Mouse (Mus musculus) thymus, postnatal 4 days (tissue): ENCODE results near the gene Khdc1c.
"Not testable (repeated sequence)": the region's sequence is repeated elsewhere in the genome, so short reads cannot be mapped to it uniquely, and the experiment has no call there.

Source experiments
- DNase-seq: peaks from one replicate; pipeline ENCODE4 v3.0.0; 2021

Khdc1c gene

DNA sequence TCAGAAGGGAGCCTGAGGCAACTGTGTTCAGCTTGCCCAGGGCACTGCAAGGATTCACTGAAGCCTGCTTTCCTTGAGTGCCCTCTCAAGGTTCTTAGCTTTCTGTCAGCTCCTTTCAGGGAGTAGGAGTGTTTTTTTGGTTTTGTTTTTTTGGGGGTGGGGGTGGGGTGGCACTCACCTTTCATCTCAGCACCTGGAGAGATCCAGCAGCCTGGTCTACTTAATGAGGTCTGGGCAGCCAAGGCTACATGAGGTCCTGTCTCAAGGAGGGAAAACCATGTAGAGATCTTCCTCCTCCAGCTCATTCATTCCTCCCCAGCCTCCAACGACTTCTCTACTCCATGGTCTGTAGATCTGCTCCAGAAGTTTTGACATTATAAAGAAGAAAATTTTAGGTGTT lies at the start of gene Khdc1c:
TSS of gene Khdc1c (plus strand) at position 301 of the 400 bp plus-strand sequence.
- DNase-seq: not testable (repeated sequence)

DNA sequence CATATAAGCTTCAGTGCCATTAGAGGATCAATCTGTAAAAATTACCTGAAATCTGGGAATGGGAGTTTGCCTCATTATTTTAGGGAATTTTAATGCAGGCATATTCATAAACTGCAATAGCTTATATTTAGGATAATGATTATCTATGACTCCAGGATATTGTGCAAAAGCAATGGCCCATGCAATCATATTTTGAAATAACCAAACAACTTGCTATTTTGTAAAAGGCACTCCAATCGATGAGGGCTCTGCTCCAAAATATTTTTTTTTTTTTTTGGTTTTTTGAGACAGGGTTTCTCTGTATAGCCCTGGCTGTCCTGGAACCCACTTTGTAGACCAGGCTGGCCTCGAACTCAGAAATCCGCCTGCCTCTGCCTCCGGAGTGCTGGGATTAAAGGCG lies 47.9 kb upstream of the Khdc1c start:
- DNase-seq: not testable (repeated sequence)

DNA sequence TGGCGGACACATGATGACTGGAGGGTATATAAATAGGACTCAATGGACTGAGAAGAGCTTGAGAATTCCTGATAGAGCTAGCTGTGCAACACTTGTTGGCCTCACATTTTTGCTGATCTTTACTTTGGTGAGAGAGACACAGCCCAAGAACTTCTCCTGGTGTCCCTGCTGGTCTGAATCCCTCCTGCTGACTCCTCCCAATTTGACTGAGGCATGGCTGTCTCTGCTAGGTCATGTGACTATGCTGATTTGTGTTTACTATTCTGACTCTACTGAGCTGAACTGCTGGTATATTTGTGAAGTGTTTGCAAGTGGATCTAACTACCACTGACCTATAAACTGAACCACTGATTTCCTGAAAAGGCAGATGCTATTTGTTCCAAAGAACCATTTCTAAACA lies 46.5 kb upstream of the Khdc1c start:
- DNase-seq: no peak

DNA sequence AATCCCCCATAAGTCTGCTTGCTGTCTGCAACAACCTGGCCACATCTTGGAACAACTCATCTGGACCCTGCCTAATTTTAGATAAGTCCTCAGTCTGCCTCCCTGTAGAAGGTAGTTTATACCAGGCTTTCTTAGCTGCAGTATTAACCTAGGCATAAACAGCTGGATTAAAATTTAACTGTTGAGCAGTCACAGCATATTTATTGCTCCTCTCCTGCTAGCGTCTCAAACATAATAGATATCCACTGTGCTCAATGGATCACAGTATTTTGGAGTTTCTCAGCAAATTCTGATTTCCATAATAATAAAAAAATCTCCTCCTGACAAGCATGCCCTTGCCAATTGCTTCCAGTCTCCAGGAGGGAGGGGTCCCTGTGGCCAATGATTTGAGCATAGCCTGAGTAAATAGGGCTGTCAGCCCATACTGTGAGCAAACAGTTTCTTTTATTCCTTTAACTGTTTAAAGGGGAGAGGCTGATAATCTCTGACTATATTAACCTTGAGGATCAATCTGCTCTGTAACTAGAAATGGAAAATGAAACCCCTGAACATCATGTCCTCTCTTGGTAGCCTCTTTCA lies 44.0 kb upstream of the Khdc1c start:
- no peak for DNase-seq

DNA sequence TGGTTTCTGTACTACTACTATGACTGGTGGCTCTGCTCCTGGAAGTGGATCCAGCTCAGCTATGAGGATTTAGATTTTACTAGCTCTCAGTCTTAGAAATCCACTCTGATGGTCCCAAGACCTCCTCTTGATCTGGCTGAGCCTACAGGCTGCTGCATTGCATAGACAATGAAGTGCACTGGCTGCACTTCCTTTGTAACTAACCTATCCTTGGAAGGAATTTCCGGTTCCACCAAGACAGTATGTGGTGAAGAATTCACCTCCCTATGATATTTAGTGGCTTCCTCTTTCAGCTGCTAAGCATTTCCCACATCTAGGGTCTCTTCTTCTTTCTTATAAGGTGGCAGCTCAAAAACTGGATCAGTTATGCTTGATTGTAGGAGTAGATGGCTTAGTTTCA lies 43.5 kb upstream of the Khdc1c start:
- DNase-seq: no peak

DNA sequence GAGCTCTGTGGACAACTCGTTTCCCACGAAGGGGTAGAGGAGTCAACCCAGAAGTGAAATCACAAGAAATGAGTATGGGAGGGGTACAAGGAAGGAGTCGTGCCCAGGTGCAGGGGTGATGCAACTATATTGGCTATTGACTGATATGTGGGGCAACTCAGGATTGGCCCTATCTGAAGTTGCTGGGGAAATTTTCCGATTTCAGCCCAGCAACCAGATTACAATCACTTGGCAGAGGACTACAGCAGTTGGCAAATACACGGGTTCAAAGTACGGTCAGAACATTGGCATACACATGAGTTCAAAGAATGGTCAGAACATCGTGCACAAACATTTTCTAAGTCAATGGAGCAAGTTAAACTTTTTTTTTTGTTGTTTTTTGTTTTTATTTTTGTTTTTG lies 41.4 kb upstream of the Khdc1c start:
- no peak for DNase-seq

DNA sequence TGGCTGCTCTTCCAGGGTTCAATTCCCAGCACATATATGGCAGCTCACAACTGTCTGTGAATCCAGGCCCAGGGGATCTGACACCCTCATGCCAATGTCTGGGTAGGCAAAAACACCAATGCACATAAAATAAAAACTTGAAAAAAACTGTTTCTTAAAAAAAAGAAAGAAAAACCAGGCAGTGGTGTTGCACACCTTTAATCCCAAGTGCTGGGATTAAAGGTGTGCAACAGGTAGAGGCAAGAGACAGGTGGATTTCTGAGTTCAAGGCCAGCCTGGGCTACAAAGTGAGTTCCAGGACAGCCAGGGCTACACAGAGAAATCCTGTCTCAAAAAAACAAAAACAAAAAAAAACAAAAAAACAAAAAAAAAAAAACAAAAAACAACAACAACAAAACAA lies 37.0 kb upstream of the Khdc1c start:
- not testable (repeated sequence) for DNase-seq

DNA sequence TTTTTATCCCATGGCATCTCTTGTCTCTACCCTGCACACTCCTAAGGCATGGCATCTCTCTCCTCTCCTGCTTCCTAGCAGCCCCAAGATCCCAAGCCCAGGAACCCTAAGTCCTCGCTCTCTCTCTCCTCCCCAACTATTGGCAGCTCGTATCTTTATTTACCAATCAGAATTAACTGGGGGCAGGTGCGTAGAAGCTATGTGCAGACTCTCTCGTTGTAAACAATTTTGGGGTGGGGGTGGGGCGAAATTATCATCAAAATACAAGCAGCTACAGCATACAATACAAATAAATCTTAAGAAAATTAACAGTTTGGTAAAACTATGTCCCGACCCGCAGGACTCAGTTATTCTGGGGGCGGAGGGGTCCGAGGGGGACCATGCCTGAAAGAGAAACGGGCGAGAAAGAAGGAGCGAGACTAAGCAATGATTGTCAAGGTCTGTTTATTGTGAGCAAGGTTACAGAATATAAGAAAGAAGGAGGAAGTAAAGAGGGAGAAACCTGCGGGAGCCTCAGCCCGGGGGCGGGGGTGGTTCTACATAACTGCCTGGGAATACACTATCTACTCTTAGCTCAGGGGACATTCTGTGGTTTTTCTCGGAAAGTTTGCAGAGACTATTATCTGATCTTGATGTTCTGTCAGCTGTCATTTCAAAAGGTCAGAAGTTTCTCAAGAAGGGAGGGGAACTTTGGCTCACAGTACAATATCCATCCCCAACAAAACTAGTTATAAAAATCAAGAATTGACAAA lies 34.7 kb upstream of the Khdc1c start:
- DNase-seq: peak; percentile 57

DNA sequence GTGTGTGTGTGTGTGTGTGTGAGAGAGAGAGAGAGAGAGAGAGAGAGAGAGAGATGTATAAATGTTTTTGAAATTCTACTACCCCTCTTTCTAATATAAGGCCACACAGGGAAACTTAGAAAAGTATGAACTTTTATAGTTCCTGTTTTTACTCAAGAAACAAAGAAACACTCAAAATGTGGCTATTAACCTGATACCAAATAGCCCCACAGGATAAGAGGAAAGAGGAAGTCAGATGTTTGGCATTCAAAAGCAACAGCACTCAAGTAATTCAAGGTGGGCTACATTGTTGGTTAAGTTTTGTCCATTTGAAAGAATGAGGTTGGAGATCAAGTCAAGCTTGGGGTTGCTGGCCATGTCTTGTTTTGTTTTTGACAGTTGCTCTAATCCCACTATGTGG lies 32.3 kb upstream of the Khdc1c start:
- DNase-seq: no peak

DNA sequence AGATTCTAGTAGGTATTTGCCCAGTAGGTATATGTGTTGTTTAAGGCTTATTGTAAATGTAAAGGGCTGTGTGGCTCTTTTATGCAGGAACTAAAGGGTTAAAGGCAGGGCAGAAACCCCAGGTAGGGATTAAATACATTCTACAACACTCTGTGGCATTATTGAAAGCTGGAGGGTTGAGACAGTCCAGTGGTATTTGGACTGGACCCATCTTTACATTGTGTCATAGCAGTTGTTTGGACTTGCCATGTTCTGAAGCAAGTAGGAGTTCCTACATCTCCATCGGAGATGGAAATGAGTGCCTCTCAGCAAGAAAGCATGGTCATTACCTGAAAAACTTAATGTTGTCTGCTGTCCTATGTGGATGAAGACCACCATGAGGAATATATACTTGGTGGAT lies 27.4 kb upstream of the Khdc1c start:
- DNase-seq: no peak

DNA sequence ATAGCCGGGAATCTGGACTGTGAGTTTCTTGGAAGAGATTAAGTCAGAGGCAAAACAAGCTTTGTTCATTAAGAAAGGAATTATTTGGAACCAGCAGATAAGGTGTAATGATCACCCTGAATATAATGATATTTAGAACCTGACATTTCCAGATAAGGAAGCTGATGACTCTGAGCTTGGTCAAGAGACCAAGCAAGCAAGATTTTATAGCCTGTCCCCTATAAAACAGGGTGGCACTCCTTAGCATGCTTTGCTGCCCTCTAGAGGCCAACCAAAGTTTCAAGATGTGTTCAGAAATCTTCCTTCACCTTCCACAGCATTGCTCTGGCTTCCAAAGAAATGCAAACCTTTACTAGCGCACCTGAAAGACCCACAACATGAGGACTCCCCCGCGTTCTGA lies 23.9 kb upstream of the Khdc1c start:
- DNase-seq: peak; percentile 69

DNA sequence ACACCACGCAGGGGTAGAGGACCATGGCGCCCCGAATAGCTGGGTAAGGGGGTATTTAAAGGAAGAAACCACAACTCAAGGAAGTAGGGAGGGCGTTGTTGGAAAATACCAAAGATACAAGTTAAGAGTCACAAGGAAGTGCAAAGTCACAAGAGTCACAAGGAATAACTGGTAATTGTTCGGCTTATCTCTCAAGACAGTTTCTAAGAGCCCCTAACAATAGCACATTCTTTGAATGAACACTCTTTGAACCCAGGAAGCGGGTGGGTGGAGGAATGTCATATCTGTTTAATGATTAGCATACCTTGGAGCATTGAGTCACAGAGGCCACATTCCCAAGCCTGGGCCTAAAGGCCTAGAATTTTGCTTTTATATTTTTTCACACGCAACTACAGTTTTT lies 23.4 kb upstream of the Khdc1c start:
- not testable (repeated sequence) for DNase-seq

DNA sequence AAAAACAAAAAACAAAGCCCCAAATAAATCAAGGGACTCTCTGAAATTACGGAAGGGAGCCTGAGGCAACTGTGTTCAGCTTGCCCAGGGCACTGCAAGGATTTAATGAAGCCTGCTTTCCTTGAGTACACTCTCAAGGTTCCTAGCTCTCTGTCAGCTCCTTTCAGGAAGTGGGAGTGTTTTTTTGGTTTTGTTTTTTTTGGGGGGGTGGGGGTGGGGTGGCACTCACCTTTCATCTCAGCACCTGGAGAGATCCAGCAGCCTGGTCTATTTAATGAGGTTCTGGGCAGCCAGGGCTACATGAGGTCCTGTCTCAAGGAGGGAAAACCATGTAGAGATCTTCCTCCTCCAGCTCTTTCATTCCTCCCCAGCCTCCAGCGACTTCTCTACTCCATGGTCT lies 18.8 kb upstream of the Khdc1c start, which contains the start of gene Khdc1a:
TSS of gene Khdc1a (plus strand) at position 301 of the 400 bp plus-strand sequence.
- no peak for DNase-seq

DNA sequence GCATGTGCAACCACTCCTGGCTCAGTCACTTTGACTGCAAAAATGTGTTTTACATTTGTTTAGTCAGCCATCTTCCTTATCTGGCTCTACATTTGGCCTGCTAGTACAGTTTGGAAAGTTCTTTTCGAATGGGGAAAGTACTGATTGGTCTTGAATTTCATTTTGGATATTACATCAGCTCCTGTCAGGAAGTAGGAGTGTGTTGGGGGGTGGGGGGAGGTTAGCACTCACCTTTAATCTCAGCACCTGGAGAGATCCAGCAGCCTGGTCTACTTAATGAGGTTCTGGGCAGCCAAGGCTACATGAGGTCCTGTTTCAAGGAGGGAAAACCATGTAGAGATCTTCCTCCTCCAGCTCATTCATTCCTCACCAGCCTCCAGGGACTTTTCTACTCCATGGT lies 15.1 kb downstream of the Khdc1c start, which contains the start of gene Khdc1b:
TSS of gene Khdc1b (plus strand) at position 301 of the 400 bp plus-strand sequence.
- no peak for DNase-seq

DNA sequence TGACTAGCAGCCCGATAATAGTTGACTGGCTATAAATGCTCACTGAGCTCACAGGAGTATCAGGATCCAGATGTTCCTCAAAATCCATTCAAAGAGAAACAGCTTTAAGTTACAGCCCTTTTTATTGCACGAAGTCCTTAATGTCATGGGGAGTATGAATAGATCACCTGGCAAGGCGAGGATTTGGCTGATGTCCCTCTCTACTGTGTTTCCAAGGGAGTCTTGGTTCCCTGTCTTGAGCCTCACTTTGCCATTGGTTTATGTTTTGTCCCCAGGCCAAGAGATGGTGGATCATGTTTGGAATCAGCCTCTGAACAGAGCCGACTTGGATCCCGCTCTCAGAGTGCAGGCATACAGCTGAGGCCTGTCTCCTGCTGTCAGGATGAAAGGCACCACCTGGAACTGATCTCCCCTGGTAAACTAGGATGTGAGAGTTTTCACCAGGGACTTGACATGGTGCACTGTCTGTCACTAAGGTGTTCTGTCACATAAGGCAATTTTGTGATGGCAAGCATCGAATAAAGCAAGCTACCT lies 23.1 kb downstream of the Khdc1c start:
- no peak for DNase-seq

DNA sequence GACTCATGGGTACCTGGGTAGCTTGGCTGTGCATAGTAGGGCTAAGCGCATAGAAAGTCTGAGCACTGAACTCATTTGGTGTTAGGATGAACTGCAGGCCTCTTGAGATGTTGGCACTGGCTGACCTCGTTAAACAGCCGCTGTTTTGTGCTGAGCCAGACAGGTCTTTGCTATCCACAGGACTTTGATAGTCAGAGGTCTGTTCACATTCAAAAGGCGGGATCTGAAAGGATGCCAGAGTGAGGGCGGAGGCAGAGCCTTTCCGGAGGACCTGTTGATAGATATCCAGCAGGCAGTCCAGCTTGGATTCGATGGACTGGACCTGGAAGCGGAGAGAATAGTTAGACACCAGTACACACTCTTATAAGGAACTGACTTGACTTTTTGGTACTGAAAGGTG lies 34.7 kb downstream of the Khdc1c start:
- no peak for DNase-seq

DNA sequence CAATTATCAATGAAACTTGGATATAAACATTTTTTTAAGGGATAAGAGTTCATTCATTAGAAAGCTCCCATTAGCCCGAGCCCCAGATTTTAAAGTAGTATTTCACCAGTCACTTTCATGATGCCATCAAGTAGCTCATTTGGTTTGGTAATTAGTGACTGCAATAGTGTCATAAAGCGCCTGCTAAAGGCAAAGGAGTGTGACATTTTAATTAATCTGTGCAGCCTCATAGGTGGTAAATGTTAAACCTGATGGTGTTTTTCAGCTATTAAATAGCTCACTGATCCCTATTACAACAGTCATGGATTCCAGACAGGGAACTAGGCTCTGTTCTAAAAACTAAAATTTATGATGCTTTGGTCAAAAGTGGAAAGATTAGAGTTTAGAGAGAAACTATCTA lies 39.1 kb downstream of the Khdc1c start:
- DNase-seq: no peak

DNA sequence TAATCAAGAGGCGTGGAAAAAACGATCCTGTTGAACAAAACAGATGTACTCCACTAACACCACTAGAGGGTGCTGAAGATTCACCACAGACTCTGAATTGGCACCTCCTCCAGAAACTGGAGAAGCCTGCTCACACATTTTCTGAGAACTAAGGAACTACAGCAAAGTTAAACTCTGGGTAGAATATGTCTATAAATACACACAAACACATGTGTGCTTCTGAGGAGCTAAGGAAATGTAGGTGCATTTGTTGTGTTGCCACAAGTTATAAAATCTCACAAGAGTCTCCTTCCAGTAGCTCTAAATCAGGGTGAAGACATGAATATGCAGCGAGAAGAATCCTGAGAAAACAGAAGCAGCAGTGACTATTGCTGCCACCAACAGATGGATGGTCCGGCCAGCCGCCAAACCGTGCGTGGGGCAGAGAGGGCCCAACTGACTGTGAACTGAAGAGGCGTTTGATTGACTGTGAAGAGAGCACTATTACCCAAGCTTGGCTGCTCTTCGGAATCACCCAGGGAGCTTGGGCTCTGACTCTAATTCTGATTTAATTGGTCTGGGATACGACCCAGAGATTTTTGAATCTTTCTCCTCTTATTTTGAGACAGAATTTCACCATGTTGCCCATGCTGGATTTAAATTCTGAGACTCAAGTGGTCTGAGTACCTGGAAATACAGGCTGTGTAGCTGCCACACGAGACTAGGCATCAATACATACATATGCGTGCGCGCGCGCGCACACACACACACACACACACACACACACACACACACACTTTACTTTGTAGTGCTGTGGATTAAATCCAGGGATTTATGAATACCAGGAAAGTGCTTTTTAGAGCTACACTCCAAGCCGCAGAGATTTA lies 43.4 kb downstream of the Khdc1c start:
- DNase-seq: peak; percentile 28

DNA sequence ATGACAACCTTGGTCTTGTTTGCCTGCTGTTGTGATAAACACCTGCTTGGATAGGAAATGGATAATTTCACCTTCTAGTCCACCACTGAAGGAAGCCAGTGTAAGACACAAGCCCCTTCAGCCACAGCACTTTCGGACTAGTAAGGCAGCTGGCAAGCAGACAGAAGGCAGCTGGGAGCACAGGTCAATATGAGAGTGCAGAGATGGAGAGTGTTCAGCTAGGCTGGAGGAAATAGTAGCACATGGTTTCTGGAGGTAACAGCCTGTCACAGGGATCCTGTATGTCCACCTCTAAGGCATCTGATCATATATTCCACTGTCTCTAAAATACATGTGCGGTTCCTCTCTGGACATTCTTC lies 44.0 kb downstream of the Khdc1c start:
- DNase-seq: no peak

DNA sequence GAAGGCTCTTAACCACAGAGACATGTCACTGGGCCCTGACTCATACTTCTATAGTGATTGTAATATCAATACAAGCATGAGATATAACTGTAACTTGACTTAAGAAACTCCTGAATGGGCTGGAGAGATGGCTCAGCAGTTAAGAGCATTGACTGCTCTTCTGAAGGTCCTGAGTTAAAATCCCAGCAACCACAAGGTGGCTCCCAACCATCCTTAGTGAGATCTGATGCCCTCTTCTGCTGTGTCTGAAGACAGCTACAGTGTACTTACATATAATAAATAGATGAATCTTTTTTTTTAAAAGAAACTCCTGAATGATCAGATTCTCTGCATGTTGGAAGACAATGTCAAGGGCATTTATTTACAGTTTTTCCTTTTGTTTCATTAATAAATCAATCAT lies 51.2 kb downstream of the Khdc1c start:
- DNase-seq: peak; percentile 45
